Mouse (Mus musculus): ENCODE data around the gene Med23. TPM values are rescaled to one million over a fixed set of nuclear protein-coding genes. Genes with fewer than 3 reads are reported as not detected.

Med23 gene
- polyA plus RNA-seq, 1 experiment from 2014 or later = 7.4 TPM

GRCm38 (mm10) chr10:24951575-24951974, 81.8 kb downstream of the Med23 start:
- Histone ChIP-seq H3K4me3 (ENCODE audit: low read depth, low read length) (no peak overlapping the region), H3K4me2 (replicated peaks; ENCODE audit: low read depth, low read length) (no peak overlapping the region), H3K27ac (ENCODE audit: low read length) (no peak overlapping the region), H3K9me3 (ENCODE audit: low read length) (no peaks in the 10 kb centered on the region), H3K4me1 (ENCODE audit: insufficient read depth, low read depth, low read length) (no peaks in the 10 kb centered on the region), H3K9ac (replicated peaks; ENCODE audit: low read depth) (no peak overlapping the region), H3K27me3 (replicated peaks; ENCODE audit: insufficient read depth, low read length) (no peaks in the 10 kb centered on the region), H3K36me3 (ENCODE audit: insufficient read depth, low read length) (no peaks in the 10 kb centered on the region)
- ATAC-seq = no peak
- no peak for DNase-seq (ENCODE audit: low spot score)
- WGBS = 51% methylated on average over 8 of the region's 8 CpGs
- TF ChIP-seq EP300 (IDR thresholded peaks at IDR 0.05) (no peak), CTCF (IDR thresholded peaks at IDR 0.05) (no peak)

GRCm38 (mm10) chr10:24952549-24952948, 82.8 kb downstream of the Med23 start:
- Histone ChIP-seq H3K27me3 (replicated peaks; ENCODE audit: insufficient read depth, low read length) (no peaks in the 10 kb centered on the region), H3K9me3 (ENCODE audit: low read length) (no peaks in the 10 kb centered on the region), H3K4me2 (replicated peaks; ENCODE audit: low read depth, low read length) (no peak overlapping the region), H3K4me3 (ENCODE audit: low read depth, low read length) (no peak overlapping the region), H3K9ac (replicated peaks; ENCODE audit: low read depth) (no peak overlapping the region), H3K27ac (ENCODE audit: low read length) (no peak overlapping the region), H3K36me3 (ENCODE audit: insufficient read depth, low read length) (no peaks in the 10 kb centered on the region), H3K4me1 (ENCODE audit: insufficient read depth, low read depth, low read length) (no peaks in the 10 kb centered on the region)
- WGBS = 45% methylated on average over 7 of the region's 7 CpGs
- TF ChIP-seq EP300 (IDR thresholded peaks at IDR 0.05) (no peak), CTCF (IDR thresholded peaks at IDR 0.05) (no peak)
- DNase-seq (ENCODE audit: low spot score) (no peak), ATAC-seq (no peak)

- Histone ChIP-seq H3K27ac (ENCODE audit: low read length) (no peak overlapping the region), H3K4me2 (replicated peaks; ENCODE audit: low read depth, low read length) (no peak overlapping the region), H3K27me3 (replicated peaks; ENCODE audit: insufficient read depth, low read length) (no peaks in the 10 kb centered on the region), H3K9ac (replicated peaks; ENCODE audit: low read depth) (no peak overlapping the region), H3K4me1 (ENCODE audit: insufficient read depth, low read depth, low read length) (peaks cover 5% of the 10 kb centered on the region; the same call in 1 of the 2 replicates), H3K9me3 (ENCODE audit: low read length) (no peaks in the 10 kb centered on the region), H3K4me3 (ENCODE audit: low read depth, low read length) (no peak overlapping the region), H3K36me3 (ENCODE audit: insufficient read depth, low read length) (no peaks in the 10 kb centered on the region)
- no peak for DNase-seq (ENCODE audit: low spot score)
- 64% methylated on average over 6 of the region's 6 CpGs for WGBS
- ATAC-seq = no peak
- TF ChIP-seq EP300 (IDR thresholded peaks at IDR 0.05) = no peak
- no peak for TF ChIP-seq CTCF (IDR thresholded peaks at IDR 0.05)
Observed at GRCm38 (mm10) chr10:24953876-24954275, 84.1 kb downstream of the Med23 start.

GRCm38 (mm10) chr10:24958280-24959042, 88.7 kb downstream of the Med23 start:
- H3K9me3 ChIP-seq (ENCODE audit: low read length) = no peaks in the 10 kb centered on the region
- 18% methylated on average over 15 of the region's 15 CpGs for WGBS
- H3K36me3 ChIP-seq (ENCODE audit: insufficient read depth, low read length) = no peaks in the 10 kb centered on the region
- TF ChIP-seq CTCF (IDR thresholded peaks at IDR 0.05) = no peak
- TF ChIP-seq EP300 (IDR thresholded peaks at IDR 0.05) = no peak
- DNase-seq (ENCODE audit: low spot score) = peak; percentile 45
- peaks cover 5% of the 10 kb centered on the region; the same call in 1 of the 2 replicates for H3K4me1 ChIP-seq (ENCODE audit: insufficient read depth, low read depth, low read length)
- ATAC-seq = peak; percentile 65
- no peak overlapping the region for H3K9ac ChIP-seq (replicated peaks; ENCODE audit: low read depth)
- H3K27ac ChIP-seq (ENCODE audit: low read length) = peak overlapping the region; percentile 72
- H3K4me3 ChIP-seq (ENCODE audit: low read depth, low read length) = peak overlapping the region; percentile 10; the same call in 1 of the 2 replicates
- H3K4me2 ChIP-seq (replicated peaks; ENCODE audit: low read depth, low read length) = peak overlapping the region; percentile 40; the same call in 1 of the 2 replicates
- no peaks in the 10 kb centered on the region for H3K27me3 ChIP-seq (replicated peaks; ENCODE audit: insufficient read depth, low read length)

DNA sequence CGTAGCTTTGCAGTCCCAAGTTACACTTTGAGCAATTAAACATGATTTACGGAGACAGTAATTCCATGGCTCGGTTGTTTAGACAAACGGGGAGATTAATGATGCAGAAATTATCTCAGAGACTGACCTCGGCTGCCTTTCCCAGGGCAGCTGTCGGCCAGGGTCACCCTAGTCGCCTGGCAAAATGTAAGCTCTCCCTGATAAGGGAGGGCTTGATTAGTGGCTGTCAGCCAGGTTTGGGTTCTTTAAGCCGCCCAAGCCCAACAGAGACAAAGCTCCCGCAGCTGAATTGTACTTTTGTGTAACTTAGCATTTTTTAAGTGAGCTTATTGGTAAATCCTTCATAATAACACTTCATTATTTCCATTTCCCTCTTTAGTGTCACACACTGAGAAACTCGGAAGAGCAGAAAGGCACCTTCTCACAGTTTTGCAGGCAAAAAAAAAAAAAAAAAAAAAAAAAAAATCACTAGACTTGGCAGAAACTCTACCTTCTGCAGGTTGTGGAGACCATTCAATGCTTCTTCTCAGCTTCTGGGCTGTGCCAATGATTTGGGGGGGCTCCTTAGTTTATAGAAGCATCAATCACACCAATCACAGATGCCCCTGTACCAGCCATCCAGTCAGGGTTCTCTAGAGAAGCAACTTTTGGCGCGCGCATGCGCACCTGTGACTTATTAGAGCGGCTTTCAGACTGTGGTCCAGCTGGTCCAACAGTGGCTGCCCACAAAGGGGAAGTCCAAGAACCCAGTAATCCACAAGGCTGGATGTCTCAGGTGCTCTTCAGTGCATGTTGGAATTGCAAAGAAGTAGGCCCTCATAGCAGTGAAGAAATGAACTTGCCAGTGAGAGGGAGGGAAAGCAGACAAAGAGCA, 89.5 kb downstream of the Med23 start:
- DNase-seq (ENCODE audit: low spot score) (peak; percentile 59), ATAC-seq (peak; percentile 66)
- 26% methylated on average over 15 of the region's 15 CpGs for WGBS

DNA sequence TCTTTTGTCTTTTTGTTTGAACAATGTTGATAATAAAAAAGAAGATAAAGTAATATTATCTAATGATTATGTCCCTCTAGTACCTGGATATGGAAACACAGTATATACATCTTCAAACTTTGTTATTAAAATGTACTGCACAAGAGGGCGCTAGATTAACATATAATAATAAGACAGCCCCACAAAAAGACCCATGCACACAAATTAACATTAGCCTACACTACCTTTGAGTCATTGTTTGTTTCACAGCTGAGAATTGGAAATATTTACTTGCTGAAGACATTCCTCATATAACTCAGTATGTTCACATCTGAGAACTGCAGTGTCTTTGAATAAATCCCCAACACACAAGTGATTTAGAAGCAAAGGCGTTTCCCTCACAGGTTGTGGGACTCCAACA, 91.3 kb downstream of the Med23 start:
- 38% methylated on average over 2 of the region's 2 CpGs for WGBS
- Histone ChIP-seq H3K9me3 (ENCODE audit: low read length) (no peaks in the 10 kb centered on the region), H3K4me3 (ENCODE audit: low read depth, low read length) (no peak overlapping the region), H3K4me2 (replicated peaks; ENCODE audit: low read depth, low read length) (no peak overlapping the region), H3K36me3 (ENCODE audit: insufficient read depth, low read length) (no peaks in the 10 kb centered on the region), H3K9ac (replicated peaks; ENCODE audit: low read depth) (no peak overlapping the region), H3K27me3 (replicated peaks; ENCODE audit: insufficient read depth, low read length) (no peaks in the 10 kb centered on the region), H3K4me1 (ENCODE audit: insufficient read depth, low read depth, low read length) (peaks cover 5% of the 10 kb centered on the region; the same call in 1 of the 2 replicates), H3K27ac (ENCODE audit: low read length) (no peak overlapping the region)
- TF ChIP-seq CTCF (IDR thresholded peaks at IDR 0.05) (peak; percentile 61), EP300 (IDR thresholded peaks at IDR 0.05) (no peak)
- DNase-seq (ENCODE audit: low spot score) (peak; percentile 72), ATAC-seq (peak; percentile 32; the same call in 1 of the 2 replicates)

More for the DNA sequence above, 89.5 kb downstream of the Med23 start:
- Histone ChIP-seq H3K27me3 (replicated peaks; ENCODE audit: insufficient read depth, low read length) (no peaks in the 10 kb centered on the region), H3K4me2 (replicated peaks; ENCODE audit: low read depth, low read length) (peak overlapping the region; percentile 40), H3K4me1 (ENCODE audit: insufficient read depth, low read depth, low read length) (peaks cover 5% of the 10 kb centered on the region; the same call in 1 of the 2 replicates), H3K9ac (replicated peaks; ENCODE audit: low read depth) (no peak overlapping the region), H3K36me3 (ENCODE audit: insufficient read depth, low read length) (no peaks in the 10 kb centered on the region), H3K9me3 (ENCODE audit: low read length) (no peaks in the 10 kb centered on the region), H3K4me3 (ENCODE audit: low read depth, low read length) (peak overlapping the region; percentile 10; the same call in 1 of the 2 replicates), H3K27ac (ENCODE audit: low read length) (peak overlapping the region; percentile 72)
- no peak for TF ChIP-seq CTCF (IDR thresholded peaks at IDR 0.05)
- no peak for TF ChIP-seq EP300 (IDR thresholded peaks at IDR 0.05)

Data from lung, postnatal 0 days (tissue).